Mouse (Mus musculus): Measurements from ENCODE around the gene Ctdspl. TPM values are rescaled to one million over a fixed set of nuclear protein-coding genes. Genes with fewer than 3 reads are reported as not detected.

Ctdspl gene
- polyA plus RNA-seq, 1 experiment, result 5.5 TPM

DNA sequence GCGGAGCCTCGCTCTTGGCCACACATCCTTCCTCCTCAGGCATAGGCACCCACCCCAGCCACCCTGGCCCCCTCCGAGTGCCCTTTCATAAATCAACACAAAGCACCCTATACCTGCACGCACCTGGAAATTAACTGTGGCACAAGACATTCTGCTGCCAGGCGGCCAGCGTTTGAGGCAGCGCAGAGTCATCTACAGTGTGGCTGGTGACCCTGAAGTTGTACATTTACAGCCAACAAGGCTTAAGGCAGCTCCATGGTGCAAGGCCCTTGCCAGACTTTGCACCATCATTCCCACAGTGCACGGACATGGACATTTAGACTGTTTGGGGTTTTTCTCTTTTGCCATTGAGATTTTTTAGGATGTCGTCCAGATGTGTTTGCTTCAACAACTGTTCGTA, 134.4 kb downstream of the Ctdspl start:
- no peak overlapping the region for H3K27ac ChIP-seq (ENCODE audit: insufficient read depth, low read depth, low read length)
- H3K4me1 ChIP-seq (ENCODE audit: control insufficient read depth, insufficient read depth, low read length), result peaks cover 11% of the 10 kb centered on the region
- no peak overlapping the region for H3K4me3 ChIP-seq (ENCODE audit: insufficient read depth, low read length)
- TF ChIP-seq POLR2A (IDR thresholded peaks at IDR 0.05; ENCODE audit: borderline replicate concordance, low read depth, low read length) (no peak), CTCF (IDR thresholded peaks at IDR 0.05; ENCODE audit: low read depth, low read length) (no peak)

DNA sequence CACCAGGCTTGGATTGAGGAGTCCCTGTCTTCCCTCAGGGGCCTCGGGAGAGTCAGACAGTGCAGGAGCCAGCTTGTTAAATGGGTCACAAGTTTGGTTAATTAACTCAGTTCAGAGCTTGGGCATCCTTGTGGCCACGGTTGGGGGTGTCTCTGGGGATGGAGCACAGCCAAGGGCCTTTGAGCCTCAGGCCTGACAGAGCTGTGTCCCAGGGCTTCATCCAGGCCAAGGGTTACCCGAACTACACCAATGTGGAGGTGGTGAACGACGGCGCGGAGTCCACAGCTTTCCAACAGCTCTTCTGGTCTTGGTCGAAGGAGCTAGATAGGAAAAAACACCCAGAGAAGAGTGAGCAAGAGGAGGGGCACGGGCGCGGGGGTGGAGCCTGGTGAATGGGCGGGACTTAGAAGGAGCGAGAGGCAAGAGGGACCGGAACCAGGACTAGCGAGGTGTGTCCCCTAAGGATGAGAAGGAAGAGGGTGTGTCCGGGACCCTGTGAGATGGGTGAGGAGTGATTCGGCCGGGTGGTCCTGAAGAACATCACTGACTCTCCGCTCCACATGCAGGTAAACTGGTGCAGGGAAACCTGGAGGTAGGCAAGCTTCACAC, 136.9 kb downstream of the Ctdspl start:
- no peak overlapping the region for H3K27ac ChIP-seq (ENCODE audit: insufficient read depth, low read depth, low read length)
- H3K4me3 ChIP-seq (ENCODE audit: insufficient read depth, low read length), result peak overlapping the region; percentile 61
- TF ChIP-seq POLR2A (IDR thresholded peaks at IDR 0.05; ENCODE audit: borderline replicate concordance, low read depth, low read length), result no peak
- TF ChIP-seq CTCF (IDR thresholded peaks at IDR 0.05; ENCODE audit: low read depth, low read length), result no peak
- H3K4me1 ChIP-seq (ENCODE audit: control insufficient read depth, insufficient read depth, low read length), result peaks cover 15% of the 10 kb centered on the region

DNA sequence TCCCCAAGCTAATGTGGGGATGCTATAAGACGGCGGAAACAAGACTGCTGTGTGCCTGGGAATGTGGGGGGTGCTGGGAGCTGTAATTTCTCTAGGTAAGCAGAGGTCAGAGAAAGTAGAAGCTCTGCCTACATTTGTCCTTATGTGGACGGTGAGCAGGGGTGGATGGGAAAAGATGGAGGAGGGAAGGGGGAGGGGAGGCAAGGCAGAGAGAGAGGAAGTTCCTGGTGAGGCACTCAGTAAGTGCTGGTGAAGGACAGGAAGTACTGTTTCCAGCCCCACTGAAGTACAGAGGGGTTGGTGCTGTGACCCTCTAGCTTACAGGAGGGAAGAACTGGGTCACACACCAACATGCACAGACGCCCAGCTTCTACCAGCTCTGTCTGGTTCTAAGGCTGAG, 138.0 kb downstream of the Ctdspl start:
- Histone ChIP-seq H3K4me3 (ENCODE audit: insufficient read depth, low read length) (peak overlapping the region; percentile 61), H3K27ac (ENCODE audit: insufficient read depth, low read depth, low read length) (peak overlapping the region; percentile 38; the same call in 1 of the 2 replicates), H3K4me1 (ENCODE audit: control insufficient read depth, insufficient read depth, low read length) (peaks cover 15% of the 10 kb centered on the region)
- TF ChIP-seq POLR2A (IDR thresholded peaks at IDR 0.05; ENCODE audit: borderline replicate concordance, low read depth, low read length) (no peak), CTCF (IDR thresholded peaks at IDR 0.05; ENCODE audit: low read depth, low read length) (no peak)

DNA sequence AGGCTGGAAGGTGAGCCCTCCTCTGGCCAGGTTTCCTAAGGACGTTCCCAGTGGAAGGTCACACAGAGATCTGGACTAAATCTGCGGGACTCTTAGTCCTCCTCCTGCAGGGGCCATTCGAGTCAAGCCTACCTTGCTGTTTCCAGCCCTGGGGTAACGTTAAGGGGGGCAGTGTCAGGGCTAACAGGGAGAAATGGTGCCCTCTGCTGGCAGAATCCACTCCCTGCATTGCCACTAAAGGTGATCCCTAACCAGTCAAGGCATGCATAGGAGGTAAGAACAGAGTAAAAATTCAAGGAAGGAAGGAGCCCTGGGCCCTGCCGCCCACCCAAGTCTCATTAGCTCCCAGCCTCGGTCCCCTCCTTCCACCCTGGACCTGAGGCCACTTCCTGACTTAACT, 141.3 kb downstream of the Ctdspl start:
- Histone ChIP-seq H3K4me3 (ENCODE audit: insufficient read depth, low read length) (no peak overlapping the region), H3K27ac (ENCODE audit: insufficient read depth, low read depth, low read length) (no peak overlapping the region), H3K4me1 (ENCODE audit: control insufficient read depth, insufficient read depth, low read length) (peaks cover 15% of the 10 kb centered on the region)
- TF ChIP-seq POLR2A (IDR thresholded peaks at IDR 0.05; ENCODE audit: borderline replicate concordance, low read depth, low read length), result no peak
- TF ChIP-seq CTCF (IDR thresholded peaks at IDR 0.05; ENCODE audit: low read depth, low read length), result peak; percentile 90

DNA sequence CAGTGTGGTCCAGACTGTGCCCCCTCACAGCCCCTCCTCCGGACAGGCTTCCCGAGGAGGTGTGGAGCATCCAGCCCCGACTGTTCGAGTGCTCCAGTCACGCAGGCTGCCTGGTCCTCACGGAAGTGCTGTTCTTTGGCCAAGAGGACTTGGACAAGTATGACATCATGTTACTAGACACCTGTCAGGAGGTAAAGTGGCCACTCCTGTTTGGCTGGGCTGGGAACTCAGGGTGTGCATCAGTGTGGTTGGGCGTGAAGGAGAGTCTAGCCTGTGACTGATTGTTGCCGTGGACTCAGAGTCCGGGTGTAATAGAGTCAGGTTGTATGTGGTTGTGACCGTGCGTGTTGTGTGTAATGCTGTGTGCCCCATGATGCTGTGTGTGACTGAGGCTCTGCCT, 142.0 kb downstream of the Ctdspl start:
- no peak overlapping the region for H3K27ac ChIP-seq (ENCODE audit: insufficient read depth, low read depth, low read length)
- no peak overlapping the region for H3K4me3 ChIP-seq (ENCODE audit: insufficient read depth, low read length)
- no peak for TF ChIP-seq POLR2A (IDR thresholded peaks at IDR 0.05; ENCODE audit: borderline replicate concordance, low read depth, low read length)
- no peak for TF ChIP-seq CTCF (IDR thresholded peaks at IDR 0.05; ENCODE audit: low read depth, low read length)
- H3K4me1 ChIP-seq (ENCODE audit: control insufficient read depth, insufficient read depth, low read length), result peaks cover 13% of the 10 kb centered on the region

DNA sequence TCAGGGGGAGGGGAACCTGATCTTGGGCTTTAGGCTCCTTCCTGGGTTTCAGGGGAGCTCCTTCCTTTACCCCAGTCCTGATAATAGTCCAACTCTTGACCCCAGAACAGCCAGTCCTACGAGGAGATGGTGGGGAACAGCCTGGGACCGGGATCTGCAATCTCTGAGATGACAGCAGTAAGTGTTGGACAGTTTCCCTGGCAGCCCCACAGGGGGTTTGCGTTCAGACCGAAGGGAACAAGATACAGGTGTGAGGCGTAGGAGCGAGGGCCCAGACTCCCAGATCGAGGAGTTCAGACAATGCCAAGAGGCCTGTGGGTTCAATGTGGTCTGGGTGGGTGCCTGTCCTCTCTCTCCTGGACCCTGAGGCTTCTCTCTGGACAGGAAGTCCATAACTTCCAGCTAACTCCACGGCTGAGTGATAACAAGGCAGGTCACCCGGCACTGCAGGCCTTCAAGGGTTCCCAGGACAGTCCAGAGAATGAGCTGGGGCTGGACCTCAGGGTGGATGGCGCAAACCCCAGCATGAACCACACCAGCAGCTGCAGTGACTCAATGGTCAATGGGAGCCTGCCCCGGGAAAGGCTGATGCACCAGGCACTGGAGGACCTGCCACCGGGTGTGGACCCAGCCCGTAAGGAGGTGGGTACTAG, 144.0 kb downstream of the Ctdspl start:
- Histone ChIP-seq H3K27ac (ENCODE audit: insufficient read depth, low read depth, low read length) (no peak overlapping the region), H3K4me3 (ENCODE audit: insufficient read depth, low read length) (no peak overlapping the region), H3K4me1 (ENCODE audit: control insufficient read depth, insufficient read depth, low read length) (peaks cover 15% of the 10 kb centered on the region)
- TF ChIP-seq CTCF (IDR thresholded peaks at IDR 0.05; ENCODE audit: low read depth, low read length) (no peak), POLR2A (IDR thresholded peaks at IDR 0.05; ENCODE audit: borderline replicate concordance, low read depth, low read length) (no peak)

DNA sequence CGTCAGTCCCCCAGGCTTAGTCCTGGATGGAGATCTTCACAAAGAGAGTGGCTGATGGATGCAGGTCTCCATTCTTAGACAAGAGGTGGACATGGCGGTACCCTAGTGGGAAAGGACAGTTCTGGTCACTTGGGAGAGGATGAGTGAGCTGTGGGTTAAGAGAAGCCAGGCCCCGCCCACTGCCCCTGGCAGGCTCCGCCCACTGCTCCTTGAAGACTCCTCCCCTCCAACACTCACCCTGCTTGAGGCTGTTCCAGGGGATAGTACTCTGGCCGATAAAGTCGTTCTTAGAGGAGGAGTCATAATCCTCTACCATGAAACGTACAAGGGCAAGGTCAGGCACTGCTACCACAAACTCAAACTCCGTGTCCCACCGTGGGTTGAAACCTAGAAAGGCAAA, 145.5 kb downstream of the Ctdspl start:
- TF ChIP-seq POLR2A (IDR thresholded peaks at IDR 0.05; ENCODE audit: borderline replicate concordance, low read depth, low read length) (no peak), CTCF (IDR thresholded peaks at IDR 0.05; ENCODE audit: low read depth, low read length) (no peak)

DNA sequence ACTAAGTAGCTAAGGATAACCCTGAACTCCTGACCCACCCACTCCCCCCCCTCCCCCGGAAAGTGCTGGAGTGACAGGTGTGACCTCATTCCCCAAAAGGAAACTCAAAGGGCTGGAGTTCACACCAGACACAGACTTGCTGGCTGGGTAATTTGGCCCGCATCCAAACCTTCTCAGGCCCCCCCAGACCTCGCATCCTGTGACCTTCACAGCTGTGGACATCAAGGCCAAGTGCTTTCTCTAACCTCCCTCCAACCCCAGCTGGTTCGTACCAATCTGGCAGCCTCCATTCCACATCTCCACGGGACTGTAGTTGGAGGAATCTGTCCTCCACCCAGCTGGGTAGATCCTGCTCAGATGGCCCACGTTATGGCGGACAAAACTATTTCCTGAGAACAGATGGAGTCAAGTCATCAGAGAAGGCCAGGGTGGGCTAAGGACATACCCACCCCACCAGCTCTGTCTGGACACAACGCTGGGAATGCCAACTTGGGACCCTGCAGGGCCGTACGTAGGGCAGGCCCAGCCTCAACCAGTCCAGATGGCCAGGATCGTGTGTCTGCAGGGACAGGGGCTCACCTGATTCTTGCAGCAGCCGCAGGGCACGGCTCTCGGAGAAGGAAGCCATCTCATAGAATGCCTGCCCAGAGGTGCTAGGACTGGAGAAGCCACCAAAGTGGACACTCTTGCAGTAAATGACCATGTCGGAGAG, 147.1 kb downstream of the Ctdspl start:
- Histone ChIP-seq H3K4me1 (ENCODE audit: control insufficient read depth, insufficient read depth, low read length) (peaks cover 20% of the 10 kb centered on the region), H3K27ac (ENCODE audit: insufficient read depth, low read depth, low read length) (no peak overlapping the region), H3K4me3 (ENCODE audit: insufficient read depth, low read length) (no peak overlapping the region)
- no peak for TF ChIP-seq CTCF (IDR thresholded peaks at IDR 0.05; ENCODE audit: low read depth, low read length)
- TF ChIP-seq POLR2A (IDR thresholded peaks at IDR 0.05; ENCODE audit: borderline replicate concordance, low read depth, low read length), result no peak

More for the DNA sequence above, 145.5 kb downstream of the Ctdspl start:
- Histone ChIP-seq H3K4me3 (ENCODE audit: insufficient read depth, low read length) (no peak overlapping the region), H3K4me1 (ENCODE audit: control insufficient read depth, insufficient read depth, low read length) (peaks cover 20% of the 10 kb centered on the region), H3K27ac (ENCODE audit: insufficient read depth, low read depth, low read length) (no peak overlapping the region)

DNA sequence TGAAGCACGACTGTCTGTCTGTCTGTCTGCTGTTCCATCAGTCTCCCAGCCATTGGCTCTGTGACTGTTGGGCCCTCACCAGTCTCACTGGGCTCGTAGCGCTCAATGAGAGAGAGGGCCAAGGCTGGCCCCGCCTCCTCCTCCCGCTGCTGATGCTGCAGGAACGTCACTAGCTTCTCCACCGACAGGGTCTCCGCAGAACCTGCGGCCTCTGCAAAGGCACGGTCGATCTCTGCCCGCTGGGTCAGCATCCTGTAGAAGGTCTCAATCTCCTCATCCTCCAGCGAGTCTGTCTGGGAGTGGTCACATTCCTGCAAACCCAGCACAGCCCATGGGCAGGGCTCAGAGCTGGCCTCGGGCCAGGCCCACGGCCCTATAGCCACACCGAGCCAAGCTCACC, 149.4 kb downstream of the Ctdspl start:
- Histone ChIP-seq H3K27ac (ENCODE audit: insufficient read depth, low read depth, low read length) (peak overlapping the region; percentile 79), H3K4me1 (ENCODE audit: control insufficient read depth, insufficient read depth, low read length) (peaks cover 20% of the 10 kb centered on the region), H3K4me3 (ENCODE audit: insufficient read depth, low read length) (no peak overlapping the region)
- no peak for TF ChIP-seq CTCF (IDR thresholded peaks at IDR 0.05; ENCODE audit: low read depth, low read length)

DNA sequence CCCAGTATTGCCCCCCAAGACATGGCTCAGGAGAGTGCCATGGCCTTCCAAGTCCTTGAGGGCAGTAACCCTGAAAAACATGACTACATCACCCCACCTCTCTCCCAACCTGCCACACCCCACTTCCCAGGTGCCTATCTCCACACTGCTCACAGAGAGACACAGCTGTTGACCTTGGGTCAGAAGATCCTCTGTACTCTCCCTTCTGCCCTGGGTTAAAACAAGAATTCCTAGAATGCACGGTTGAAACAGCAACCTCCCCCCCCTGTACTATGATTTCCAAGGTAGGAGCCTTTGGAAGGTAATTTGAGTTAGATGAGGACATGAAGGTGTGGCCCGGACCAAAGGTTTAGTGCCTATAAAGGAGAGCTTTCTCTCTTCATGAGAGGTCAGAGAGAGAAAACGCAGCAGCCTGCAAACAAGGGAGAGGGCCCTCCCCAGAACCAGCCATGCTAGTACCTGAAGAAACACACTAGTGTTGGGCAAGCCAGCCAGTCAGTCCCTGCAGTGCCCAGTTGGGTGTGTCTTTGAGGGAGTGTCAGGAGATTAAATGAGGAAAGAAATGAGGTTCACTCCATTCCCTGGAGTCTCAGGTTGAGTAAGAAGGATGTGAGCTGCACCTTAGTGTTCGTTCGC, 153.9 kb downstream of the Ctdspl start:
- no peak overlapping the region for H3K27ac ChIP-seq (ENCODE audit: insufficient read depth, low read depth, low read length)
- no peak for TF ChIP-seq CTCF (IDR thresholded peaks at IDR 0.05; ENCODE audit: low read depth, low read length)
- no peak for TF ChIP-seq POLR2A (IDR thresholded peaks at IDR 0.05; ENCODE audit: borderline replicate concordance, low read depth, low read length)
- H3K4me3 ChIP-seq (ENCODE audit: insufficient read depth, low read length), result no peak overlapping the region

More for the DNA sequence above, 153.9 kb downstream of the Ctdspl start:
- H3K4me1 ChIP-seq (ENCODE audit: control insufficient read depth, insufficient read depth, low read length), result peaks cover 11% of the 10 kb centered on the region
